9 mouse cellular contexts compared by ENCODE assay signal in the genomic region with DNA sequence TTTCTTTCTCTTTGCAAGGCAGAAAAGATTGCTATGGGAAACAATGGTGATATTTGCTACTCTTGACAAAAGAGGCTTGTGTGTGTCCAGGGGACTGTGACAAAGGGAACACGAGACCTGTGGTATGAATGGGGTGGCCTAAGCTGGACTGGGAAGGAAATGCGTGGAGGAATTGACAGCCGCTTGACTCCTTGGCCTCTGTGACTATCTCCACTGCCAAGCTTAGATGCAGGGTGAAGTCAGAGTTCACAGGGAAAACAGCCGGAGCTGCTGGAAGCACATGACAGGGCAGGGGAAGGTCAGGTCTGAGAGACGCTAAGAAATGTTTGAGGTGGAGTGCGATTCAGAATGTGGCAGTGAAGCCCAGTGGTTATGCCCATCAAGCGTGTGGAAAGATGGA. TPM values are rescaled to one million over a fixed set of nuclear protein-coding genes. Genes with fewer than 3 reads are reported as not detected.
DNase-seq lines count a peak whose midpoint lies in the region; ATAC-seq lines count a peak whose summit lies in the region.
"Had no signal": no experiment of that assay in that cellular context is flagged by ENCODE, and none has a peak within 500 bp of the region (broad histone marks: within the 10 kb centered on the region; RNA-seq: fewer than 3 reads in every experiment).

No protein-coding gene starts in this region.

- H3K27me3 ChIP-seq in kidney, embryonic 15.5 days, result 0 out of 2 replicates have a peak, but pooled peaks cover 5% of the 10 kb centered on the region
- H3K27me3 ChIP-seq in midbrain, embryonic 14.5 days (ENCODE audit: control insufficient read depth, insufficient read depth, low read length), result no peaks in the 10 kb centered on the region
- no peaks in the 10 kb centered on the region for H3K27me3 ChIP-seq in neural tube, embryonic 15.5 days (replicated peaks)

- H3K36me3 ChIP-seq in kidney, embryonic 15.5 days, result no peaks in the 10 kb centered on the region
- no peaks in the 10 kb centered on the region for H3K36me3 ChIP-seq in midbrain, embryonic 14.5 days (ENCODE audit: control insufficient read depth, insufficient read depth, low read length)
- no peaks in the 10 kb centered on the region for H3K36me3 ChIP-seq in neural tube, embryonic 15.5 days

- H3K9me3 ChIP-seq in kidney, embryonic 15.5 days (replicated peaks), result no peaks in the 10 kb centered on the region
- H3K9me3 ChIP-seq in midbrain, embryonic 14.5 days (ENCODE audit: control insufficient read depth, low read length), result no peaks in the 10 kb centered on the region; the same call in 1 of the 2 replicates
- no peaks in the 10 kb centered on the region for H3K9me3 ChIP-seq in neural tube, embryonic 15.5 days (replicated peaks)

- DNase-seq in adrenal gland, adult (ENCODE audit: inconsistent age in 2 of 2, low spot score in 1 of 2), result peak; percentile 13 to 40
- DNase-seq in adrenal gland, postnatal 25 days, result no peak
- DNase-seq in kidney, adult 11 months, result peak; percentile 16
- DNase-seq in embryo, embryonic 11 days, result peak; percentile 39
- no peak for DNase-seq in midbrain, embryonic 14.5 days
- no peak for DNase-seq in cerebellum, adult 8-10 months

- H3K9ac ChIP-seq in kidney, embryonic 15.5 days, result no peak overlapping the region
- H3K9ac ChIP-seq in midbrain, embryonic 14.5 days (replicated peaks; ENCODE audit: low read length), result no peak overlapping the region
- H3K9ac ChIP-seq in neural tube, embryonic 15.5 days (replicated peaks), result no peak overlapping the region

- ATAC-seq in kidney, embryonic 15.5 days (replicated peaks; ENCODE audit: low FRiP score), result no peak
- ATAC-seq in midbrain, embryonic 14.5 days (ENCODE audit: low FRiP score, low TSS enrichment), result no peak
- ATAC-seq in neural tube, embryonic 15.5 days (ENCODE audit: low FRiP score), result no peak

- H3K4me3 ChIP-seq in kidney, embryonic 15.5 days (replicated peaks), result no peak overlapping the region
- no peak overlapping the region for H3K4me3 ChIP-seq in midbrain, embryonic 14.5 days (replicated peaks; ENCODE audit: low read depth, low read length)
- H3K4me3 ChIP-seq in neural tube, embryonic 15.5 days (replicated peaks), result no peak overlapping the region

- no peak overlapping the region for H3K27ac ChIP-seq in kidney, embryonic 15.5 days
- H3K27ac ChIP-seq in midbrain, embryonic 14.5 days (replicated peaks; ENCODE audit: low read depth, low read length), result 0 out of 2 replicates have a peak overlapping the region, but pooled peaks have one; percentile 50
- no peak overlapping the region for H3K27ac ChIP-seq in neural tube, embryonic 15.5 days (replicated peaks)

- H3K4me2 ChIP-seq in kidney, embryonic 15.5 days, result no peak overlapping the region
- H3K4me2 ChIP-seq in midbrain, embryonic 14.5 days (ENCODE audit: low read length), result no peak overlapping the region
- H3K4me2 ChIP-seq in neural tube, embryonic 15.5 days, result no peak overlapping the region
- H3K4me2 ChIP-seq: liver, embryonic 11.5 days had no signal

- WGBS in kidney, embryonic 15.5 days, result 40% methylated on average over 7 of the region's 7 CpGs
- WGBS in midbrain, embryonic 14.5 days, result 16% methylated on average over 7 of the region's 7 CpGs
- 42% methylated on average over 7 of the region's 7 CpGs for WGBS in neural tube, embryonic 15.5 days

- peaks cover 17% of the 10 kb centered on the region for H3K4me1 ChIP-seq in kidney, embryonic 15.5 days
- H3K4me1 ChIP-seq in midbrain, embryonic 14.5 days (ENCODE audit: control insufficient read depth, insufficient read depth, low read length), result peaks cover 20% of the 10 kb centered on the region
- peaks cover 26% of the 10 kb centered on the region for H3K4me1 ChIP-seq in neural tube, embryonic 15.5 days

RNA-seq across cellular contexts. Expression of a gene that starts 56.4 kb away (rescaled TPM):
- total RNA-seq in adrenal gland, postnatal 25 days (2021), result 1.1 and 1.5 TPM in 2 replicates
- 24.3 and 26.6 TPM in 2 replicates for polyA plus RNA-seq in kidney, embryonic 15.5 days (2015; fragmentation: Nextera tagmentation; extraction: Ambion mirVana)
- polyA plus RNA-seq in midbrain, embryonic 14.5 days (2014; fragmentation: Nextera tagmentation; extraction: Ambion mirVana), result 149 and 156 TPM in 2 replicates
- 95.5 and 114 TPM in 2 replicates for polyA plus RNA-seq in neural tube, embryonic 15.5 days (2015; fragmentation: Nextera tagmentation; extraction: Ambion mirVana)

Comparison
In these comparisons a context has a peak if more than half of its experiments do, and no peak if none do; other contexts are left out.
1. DNase-seq: peak in adrenal gland, adult (2 of 2), kidney, adult 11 months (single experiment) and embryo, embryonic 11 days (single experiment); none in adrenal gland, postnatal 25 days (single experiment), midbrain, embryonic 14.5 days (single experiment) and cerebellum, adult 8-10 months (single experiment).